Mouse (Mus musculus) heart, adult 2 months (tissue): ENCODE measurements around the gene Lipe.

Experiments used
- CTCF ChIP-seq: fragments of 200-600 bp; IDR thresholded peaks from 2 replicates; pipeline ENCODE4 v1.8.1; 2022; ENCODE audit warnings: antibody characterized with exemption, mild to moderate bottlenecking, moderate library complexity
- POLR2A ChIP-seq: fragments of 200-500 bp; IDR thresholded peaks from 2 replicates; pipeline ENCODE4 v1.6.1; 2011; ENCODE audit warnings: mild to moderate bottlenecking, low read depth, low read length, control low read depth; ENCODE audit not compliant: insufficient read depth

DNA sequence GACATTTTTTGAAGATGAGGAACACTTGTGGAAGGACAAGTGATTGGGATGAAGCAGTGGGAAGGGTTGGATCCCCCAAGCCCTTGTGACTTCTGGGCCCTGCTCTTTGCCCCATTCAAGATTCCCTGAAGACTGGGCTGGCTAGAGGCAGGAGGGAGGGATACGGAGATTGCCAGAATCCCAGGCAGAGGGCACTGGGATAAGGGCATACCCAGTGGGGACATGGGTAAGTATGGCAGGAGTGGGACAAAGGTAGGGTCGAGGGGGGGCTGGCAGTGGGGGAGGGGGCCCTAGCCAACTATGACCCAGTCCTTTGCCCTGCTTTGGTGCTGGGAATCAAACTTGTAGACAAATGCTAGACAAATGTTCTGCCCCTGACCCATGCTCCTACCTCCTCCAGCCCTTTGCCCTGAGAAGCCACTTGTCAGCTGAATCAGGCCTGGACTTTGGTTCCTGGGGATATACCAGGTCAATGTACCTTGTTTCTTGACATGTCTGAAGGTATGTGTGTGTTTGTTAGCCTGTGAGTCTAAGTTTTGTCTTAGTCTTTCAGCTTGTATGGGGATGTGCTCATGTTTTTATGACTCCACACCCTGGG, 6.6 kb downstream of the Lipe start:
- TF ChIP-seq POLR2A (no peak), CTCF (no peak)
